Mouse (Mus musculus): ENCODE data around the gene Pmepa1.

Pmepa1 gene

GRCm38 (mm10) chr2:173185282-173185681 lies 91.1 kb downstream of the Pmepa1 start:
- DNase-seq (ENCODE audit: low read depth) = no peak

GRCm38 (mm10) chr2:173184475-173185080 lies 91.8 kb downstream of the Pmepa1 start:
- peak; percentile 23 for DNase-seq (ENCODE audit: low read depth)

GRCm38 (mm10) chr2:173183836-173184460 lies 92.4 kb downstream of the Pmepa1 start:
- peak; percentile 68 for DNase-seq (ENCODE audit: low read depth)

- DNase-seq (ENCODE audit: low read depth) = no peak
These were observed 93.0 kb downstream of the Pmepa1 start for GRCm38 (mm10) chr2:173183311-173183710.

- no peak for DNase-seq (ENCODE audit: low read depth)
These were observed 93.5 kb downstream of the Pmepa1 start for GRCm38 (mm10) chr2:173182796-173183195.

- DNase-seq (ENCODE audit: low read depth) = no peak
These were observed 94.4 kb downstream of the Pmepa1 start for GRCm38 (mm10) chr2:173181901-173182300.

- no peak for DNase-seq (ENCODE audit: low read depth)
These were observed 94.8 kb downstream of the Pmepa1 start for GRCm38 (mm10) chr2:173181486-173181885.

GRCm38 (mm10) chr2:173180721-173181388 lies 95.5 kb downstream of the Pmepa1 start:
- no peak for DNase-seq (ENCODE audit: low read depth)

GRCm38 (mm10) chr2:173180026-173180425 lies 96.3 kb downstream of the Pmepa1 start:
- DNase-seq (ENCODE audit: low read depth) = no peak

- no peak for DNase-seq (ENCODE audit: low read depth)
These were observed 97.3 kb downstream of the Pmepa1 start for GRCm38 (mm10) chr2:173179046-173179445.

- DNase-seq (ENCODE audit: low read depth) = no peak
These were observed 98.4 kb downstream of the Pmepa1 start for GRCm38 (mm10) chr2:173177951-173178350.

GRCm38 (mm10) chr2:173177481-173177880 lies 98.9 kb downstream of the Pmepa1 start:
- DNase-seq (ENCODE audit: low read depth) = no peak

- peak; percentile 31 for DNase-seq (ENCODE audit: low read depth)
These were observed 100.6 kb downstream of the Pmepa1 start for GRCm38 (mm10) chr2:173175703-173176102.

GRCm38 (mm10) chr2:173174569-173174968 lies 101.8 kb downstream of the Pmepa1 start:
- no peak for DNase-seq (ENCODE audit: low read depth)
